Comparison of ENCODE assay signal across 18 mouse cellular contexts in the genomic region with DNA sequence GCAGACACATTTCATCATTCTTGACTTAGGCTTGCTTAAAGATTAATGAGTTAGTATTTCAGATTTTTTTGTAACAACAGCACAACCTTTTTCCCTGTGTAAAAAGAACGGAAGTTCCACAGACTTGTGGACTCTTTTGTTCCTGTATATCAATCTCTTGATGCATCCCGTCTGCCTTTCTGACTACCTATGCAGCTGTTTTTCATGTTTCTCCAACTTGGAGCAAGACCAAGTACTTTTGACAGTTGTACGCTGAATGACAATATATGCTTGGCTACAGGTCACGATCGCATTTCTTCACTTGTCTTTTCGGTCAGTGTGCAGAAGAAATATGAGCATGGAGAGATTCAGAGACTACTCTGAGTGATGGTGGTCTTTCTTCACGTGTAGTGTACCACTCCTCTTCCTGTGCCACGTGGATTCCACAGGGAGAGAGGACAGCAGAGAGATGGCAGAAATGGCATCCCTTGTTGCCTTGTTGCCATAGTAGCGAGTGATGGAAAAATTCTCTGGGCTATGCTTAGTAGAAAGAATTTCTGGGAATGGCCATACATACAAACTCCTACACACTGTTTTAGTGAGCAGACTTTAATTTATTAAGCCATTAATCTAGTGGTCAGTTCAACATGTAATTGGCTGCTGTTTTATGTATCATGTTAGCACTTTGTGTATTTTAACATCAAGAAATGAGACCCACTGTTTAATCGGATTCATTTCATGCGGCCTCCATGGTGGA.
"Had no signal": no experiment of that assay in that cellular context is flagged by ENCODE, and none has a peak within 500 bp of the region (broad histone marks: within the 10 kb centered on the region; RNA-seq: fewer than 3 reads in every experiment).

No protein-coding gene starts in this region.

- ATAC-seq: intestine, embryonic 16.5 days; liver, postnatal 0 days; lung, postnatal 0 days had no signal

- H3K36me3 ChIP-seq: hindbrain, embryonic 15.5 days; limb, embryonic 12.5 days; limb, embryonic 15.5 days had no signal

- H3K27ac ChIP-seq: hindbrain, embryonic 15.5 days; limb, embryonic 12.5 days; limb, embryonic 15.5 days; liver, embryonic 14.5 days; macrophage had no signal

- H3K4me2 ChIP-seq: hindbrain, embryonic 15.5 days; limb, embryonic 12.5 days; limb, embryonic 15.5 days; liver, embryonic 11.5 days; lung, embryonic 14.5 days; midbrain, embryonic 11.5 days had no signal

- H3K27me3 ChIP-seq: hindbrain, embryonic 15.5 days; limb, embryonic 12.5 days; limb, embryonic 15.5 days had no signal

- DNase-seq: kidney, adult 2 months; kidney, postnatal 14 days; left cerebral cortex, postnatal 4 days; liver, postnatal 0 days; lung, embryonic 14.5 days; midbrain, embryonic 14.5 days; right cerebral cortex, postnatal 14 days; right cerebral cortex, postnatal 4 days; thymus, postnatal 25 days had no signal

- H3K9me3 ChIP-seq: limb, embryonic 15.5 days had no signal

- H3K9ac ChIP-seq: hindbrain, embryonic 15.5 days; limb, embryonic 12.5 days; limb, embryonic 15.5 days; liver, embryonic 14.5 days; liver, postnatal 0 days; lung, embryonic 14.5 days had no signal

- H3K4me3 ChIP-seq: hindbrain, embryonic 15.5 days; limb, embryonic 12.5 days; limb, embryonic 15.5 days had no signal

- H3K4me1 ChIP-seq: hindbrain, embryonic 15.5 days; limb, embryonic 12.5 days; limb, embryonic 15.5 days had no signal
